Comparison of ENCODE assay signal across 8 mouse cellular contexts in genomic region chr5:100158791-100159637, GRCm38 (mm10). TPM values are rescaled to one million over a fixed set of nuclear protein-coding genes. Genes with fewer than 3 reads are reported as not detected.
DNase-seq lines count a peak whose midpoint lies in the region; ATAC-seq and TF ChIP-seq lines count a peak whose summit lies in the region.

No protein-coding gene starts in this region.

- intact Hi-C loops in heart, postnatal 36 days (cut with DNase I), result no loop called here

- no peaks in the 10 kb centered on the region for H3K36me3 ChIP-seq in ES-E14 (ENCODE audit: control insufficient read depth, insufficient read depth, low read length, poor library complexity, severe bottlenecking)
- H3K36me3 ChIP-seq in embryonic facial prominence, embryonic 14.5 days (ENCODE audit: control insufficient read depth, insufficient read depth, low read length), result no peaks in the 10 kb centered on the region

- 1% methylated on average over 19 of the region's 101 CpGs for WGBS in embryonic facial prominence, embryonic 14.5 days

- DNase-seq in ES-E14 (ENCODE audit: low read depth, low spot score) (no peak), adipocyte (ENCODE audit: low spot score) (no peak)
- DNase-seq in adrenal gland, postnatal 14 days, result peak; percentile 76
- DNase-seq in embryonic facial prominence, embryonic 14.5 days (ENCODE audit: low spot score), result peak; percentile 29
- peak; percentile 25 to 26 for DNase-seq in heart, postnatal 36 days
- DNase-seq in layer of hippocampus, adult 9-11 months, result peak; percentile 14
- peak; percentile 30 for DNase-seq in lung, postnatal 14 days
- DNase-seq in right cerebral cortex, postnatal 25 days, result peak; percentile 50

- peaks cover 34% of the 10 kb centered on the region for H3K27me3 ChIP-seq in embryonic facial prominence, embryonic 14.5 days (replicated peaks; ENCODE audit: control insufficient read depth, insufficient read depth, low read length)

- ATAC-seq in embryonic facial prominence, embryonic 14.5 days (ENCODE audit: low read depth), result peak; percentile 79

- peak overlapping the region; percentile 97 for H3K4me2 ChIP-seq in embryonic facial prominence, embryonic 14.5 days (ENCODE audit: low read depth, low read length)

- H3K27ac ChIP-seq in ES-E14 (ENCODE audit: insufficient read depth, low read depth, low read length, poor library complexity, severe bottlenecking), result no peak overlapping the region
- H3K27ac ChIP-seq in embryonic facial prominence, embryonic 14.5 days (replicated peaks; ENCODE audit: low read depth, low read length), result no peak overlapping the region

- in situ Hi-C loops in ES-E14 (cut with MboI; ENCODE audit: low sequenced_read_pairs in 2 of 2, unreplicated experiment in 2 of 2), result loop anchor here in 1 of 2 experiments (25.0 kb wide), 1 partner anchor 97 kb away; no protein-coding TSS in a partner anchor

- H3K9me3 ChIP-seq in ES-E14 (ENCODE audit: control insufficient read depth, insufficient read depth, low read depth, low read length), result no peaks in the 10 kb centered on the region
- no peaks in the 10 kb centered on the region for H3K9me3 ChIP-seq in embryonic facial prominence, embryonic 14.5 days (ENCODE audit: control insufficient read depth, low read length)

- H3K4me1 ChIP-seq in ES-E14 (ENCODE audit: control insufficient read depth in 2 of 2, insufficient read depth in 2 of 2, low read length in 2 of 2, poor library complexity in 1 of 2), result no peaks in the 10 kb centered on the region
- H3K4me1 ChIP-seq in embryonic facial prominence, embryonic 14.5 days (ENCODE audit: control insufficient read depth, insufficient read depth, low read length), result no peaks in the 10 kb centered on the region

- H3K4me3 ChIP-seq in ES-E14 (ENCODE audit: insufficient read depth in 1 of 2, low read depth in 1 of 2, low read length in 2 of 2, poor library complexity in 1 of 2, severe bottlenecking in 1 of 2), result peak overlapping the region; percentile 38 to 80
- peak overlapping the region; percentile 53 for H3K4me3 ChIP-seq in embryonic facial prominence, embryonic 14.5 days (ENCODE audit: low read depth, low read length)

- peak overlapping the region; percentile 79; the same call in 1 of the 2 replicates for H3K9ac ChIP-seq in ES-E14 (ENCODE audit: insufficient read depth, low read depth, low read length, poor library complexity, severe bottlenecking)
- peak overlapping the region; percentile 73 for H3K9ac ChIP-seq in embryonic facial prominence, embryonic 14.5 days (ENCODE audit: low read depth, low read length)

TF ChIP-seq in ES-E14, 5 proteins besides CTCF, POLR2A, EP300 and RAD21:
- no peak for TF ChIP-seq ZC3H11A (IDR thresholded peaks at IDR 0.05; ENCODE audit: borderline replicate concordance, low read depth, low read length)
- TF ChIP-seq ZNF384 (IDR thresholded peaks at IDR 0.05; ENCODE audit: low read depth, low read length), result no peak
- no peak for TF ChIP-seq MAFK (IDR thresholded peaks at IDR 0.05; ENCODE audit: insufficient read depth, low read depth, low read length)
- TF ChIP-seq CHD2 (IDR thresholded peaks at IDR 0.05; ENCODE audit: low read depth, low read length), result no peak
- no peak for TF ChIP-seq HCFC1 (IDR thresholded peaks at IDR 0.05; ENCODE audit: borderline replicate concordance, insufficient read depth, low read length)

RNA-seq across cellular contexts. Expression of gene Tmem150c, which starts 0.6 kb away (rescaled TPM):
- 0.22 and 0.74 TPM in 2 replicates for total RNA-seq in ES-E14 (2012; rRNA removed)
- total RNA-seq in adrenal gland, postnatal 14 days (2021), result 13.9 and 15.0 TPM in 2 replicates
- 5.2 and 6.5 TPM in 2 replicates for polyA plus RNA-seq in embryonic facial prominence, embryonic 14.5 days (2014; fragmentation: Nextera tagmentation; extraction: Ambion mirVana)
- total RNA-seq in heart, postnatal 36 days (2021), result 1 to 10 TPM; 3.3 to 9.5 TPM

Comparison
In these comparisons a context has a peak if more than half of its experiments do, and no peak if none do; other contexts are left out.
1. DNase-seq: peak in adrenal gland, postnatal 14 days (single experiment), embryonic facial prominence, embryonic 14.5 days (single experiment), heart, postnatal 36 days (2 of 2), layer of hippocampus, adult 9-11 months (single experiment), lung, postnatal 14 days (single experiment) and right cerebral cortex, postnatal 25 days (single experiment); none in ES-E14 (single experiment) and adipocyte (single experiment).